Mouse (Mus musculus): Measurements from ENCODE around the gene 1700022I11Rik. TPM values are rescaled to one million over a fixed set of nuclear protein-coding genes. Genes with fewer than 3 reads are reported as not detected.

Gene 1700022I11Rik
- total RNA-seq, 2 experiments from 2014 or later: not detected

DNA sequence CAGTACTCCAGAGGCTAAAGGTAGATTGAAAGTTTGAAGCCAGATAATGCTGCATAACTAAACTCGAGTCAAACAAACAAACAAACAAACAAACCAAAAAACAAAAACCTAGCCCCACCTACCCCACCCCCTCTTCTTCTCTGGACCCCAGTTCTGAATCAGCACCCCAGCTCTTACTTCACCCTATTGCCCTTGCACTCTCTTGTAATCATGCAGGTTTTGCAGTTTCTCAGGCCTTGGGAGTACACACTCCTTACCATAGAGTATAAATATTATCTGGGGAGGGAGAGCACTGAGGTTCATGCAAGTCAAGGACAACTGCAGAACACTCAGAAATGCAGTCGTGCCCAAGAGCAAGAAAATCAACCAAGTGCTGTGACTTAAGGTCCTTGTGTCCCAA lies 31.9 kb downstream of the 1700022I11Rik start:
- DNase-seq: no peak

DNA sequence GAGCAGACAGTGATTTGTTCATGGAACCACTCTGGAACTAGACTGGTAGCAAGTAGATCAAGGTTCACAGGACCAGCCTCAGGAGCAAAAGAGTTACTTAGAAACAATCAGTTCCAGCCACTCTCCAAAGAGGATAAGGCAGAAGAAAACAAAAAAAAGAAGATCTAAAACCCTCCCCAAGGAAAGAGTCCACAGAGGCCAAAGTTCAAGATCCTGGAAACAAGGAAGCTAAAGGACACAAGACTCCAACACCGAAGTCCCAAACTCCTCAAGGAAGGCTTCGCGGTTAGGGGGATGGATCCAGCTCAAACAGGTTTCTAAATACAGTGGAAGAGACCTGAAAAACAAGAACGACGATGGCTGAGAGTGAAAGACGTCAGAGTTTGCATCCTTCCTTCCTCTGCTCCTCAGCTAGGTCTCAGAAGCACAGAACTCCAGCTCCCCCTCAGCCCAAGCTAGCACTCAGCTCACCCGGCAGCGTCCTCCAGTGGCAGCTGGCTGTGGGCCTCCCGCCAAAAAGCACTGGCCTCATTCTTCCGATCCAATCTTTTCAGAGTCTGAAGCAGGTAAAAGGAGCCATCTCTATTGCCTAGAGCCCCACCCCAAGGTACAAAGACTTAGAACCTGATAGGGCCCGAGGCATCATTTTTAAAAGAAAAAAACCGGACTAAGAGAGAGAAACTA lies 33.5 kb downstream of the 1700022I11Rik start:
- no peak for DNase-seq

DNA sequence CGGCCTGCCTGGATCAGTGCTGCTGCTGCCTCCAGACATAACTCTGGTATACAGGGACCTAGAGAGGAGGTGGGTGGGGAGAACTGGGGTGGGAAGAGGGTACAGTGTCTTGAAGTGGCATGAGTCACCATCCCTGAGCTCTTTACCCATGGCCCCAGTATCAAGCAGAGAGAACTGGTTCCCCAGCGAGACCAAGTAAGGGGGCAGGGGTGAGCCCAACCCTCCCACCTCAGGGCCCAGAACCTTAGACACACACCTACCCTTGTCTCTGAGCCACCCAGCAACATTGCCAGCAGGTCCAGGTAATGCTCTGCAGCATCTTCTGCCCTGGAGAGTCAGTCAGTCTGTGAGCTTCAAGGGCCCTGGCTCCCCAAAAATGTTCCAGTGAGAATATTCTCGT lies 35.5 kb downstream of the 1700022I11Rik start:
- no peak for DNase-seq

GRCm38 (mm10) chr4:43005765-43006164 lies 36.4 kb downstream of the 1700022I11Rik start:
- peak; percentile 27 to 49 for DNase-seq

DNA sequence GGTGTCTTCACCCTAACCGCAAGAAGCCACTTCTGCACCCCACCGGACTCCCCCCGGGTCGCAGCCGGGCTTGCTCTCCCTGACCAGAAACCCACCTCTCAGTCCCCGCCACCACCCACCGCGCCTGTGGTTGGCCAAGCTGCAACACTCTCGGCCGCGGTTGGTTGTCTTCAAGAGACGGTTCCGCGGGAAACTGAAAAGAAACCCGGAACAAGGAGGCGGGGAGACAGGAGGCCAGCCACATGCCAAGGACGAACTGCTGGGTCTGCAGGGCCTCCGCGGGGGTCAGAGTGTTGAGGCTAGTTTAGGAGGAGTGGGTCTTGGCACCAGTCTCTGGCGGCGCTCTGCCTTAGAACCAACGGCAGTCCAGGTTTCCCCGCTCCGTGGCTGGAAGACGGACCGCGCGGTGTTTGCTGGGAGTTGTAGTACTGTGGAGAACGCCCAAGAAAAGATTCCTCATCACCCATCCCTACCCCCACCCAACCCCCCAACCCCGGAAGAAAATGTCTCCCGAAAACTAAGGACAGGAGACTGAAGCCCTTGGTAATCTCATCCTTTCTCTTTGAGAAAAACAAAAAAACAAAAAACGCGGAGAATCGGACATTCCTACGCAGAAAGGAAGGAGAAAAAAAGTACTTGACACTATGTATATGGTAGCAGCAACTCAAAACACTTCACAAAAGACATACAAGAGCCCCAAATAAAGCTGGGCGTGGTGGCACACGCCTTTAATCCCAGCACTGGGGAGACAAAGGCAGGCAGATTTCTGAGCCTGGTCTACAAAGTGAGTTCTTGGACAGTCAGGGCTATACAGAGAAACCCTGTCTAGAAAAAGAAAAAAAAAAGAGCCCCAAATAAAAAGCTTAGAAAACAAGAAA lies 41.0 kb downstream of the 1700022I11Rik start, which contains the start of gene Fancg:
Gene Fancg (minus strand): TSS at position 346 of the 878 bp plus-strand sequence.
- peak; percentile 89 to 91 for DNase-seq

GRCm38 (mm10) chr4:43012091-43012490 lies 42.7 kb downstream of the 1700022I11Rik start:
- DNase-seq: no peak

DNA sequence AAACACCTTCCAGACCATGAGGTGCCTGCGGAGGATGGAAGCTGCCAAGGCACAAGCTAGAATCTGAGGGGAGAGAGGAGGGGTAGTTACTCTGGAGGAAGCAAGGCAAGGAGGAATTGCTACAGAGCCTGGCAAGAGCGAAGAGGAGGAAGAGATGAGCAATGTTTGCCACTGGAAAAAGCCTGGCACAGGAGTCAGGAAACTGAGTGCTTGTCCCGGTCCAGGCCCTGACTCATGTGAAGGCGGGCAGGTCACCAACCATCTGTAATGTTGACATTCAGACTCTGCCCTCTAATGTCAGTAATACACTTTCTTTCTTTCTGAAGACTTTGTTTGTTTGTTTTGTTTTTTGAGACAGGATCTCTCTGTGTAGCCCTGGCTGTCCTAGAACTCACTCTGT lies 48.8 kb downstream of the 1700022I11Rik start:
- DNase-seq: peak; percentile 48 to 70

DNA sequence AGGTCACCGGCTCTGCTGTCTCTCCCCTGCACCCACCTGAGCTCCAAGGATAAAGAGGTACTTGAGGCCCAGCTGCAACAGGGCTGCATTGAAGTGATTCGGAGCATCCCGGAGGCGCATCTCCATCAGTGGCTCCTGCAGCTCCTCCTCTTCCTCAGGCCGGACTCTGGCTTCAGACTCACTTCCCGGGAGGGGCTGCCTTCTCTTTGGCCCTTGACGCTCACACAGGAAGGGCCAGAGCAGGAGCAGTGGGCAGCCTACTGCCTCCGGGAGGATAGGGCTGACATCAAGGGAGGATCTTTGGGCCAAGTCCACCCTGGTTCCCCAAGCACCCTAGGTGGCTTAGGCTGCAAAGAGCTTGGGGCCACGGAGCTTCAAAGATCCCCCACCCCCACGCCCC lies 49.8 kb downstream of the 1700022I11Rik start:
- DNase-seq: no peak

GRCm38 (mm10) chr4:43019641-43020465 lies 50.4 kb downstream of the 1700022I11Rik start:
- no peak for DNase-seq

GRCm38 (mm10) chr4:43020876-43021275 lies 51.5 kb downstream of the 1700022I11Rik start:
- no peak for DNase-seq

GRCm38 (mm10) chr4:43021341-43021740 lies 51.9 kb downstream of the 1700022I11Rik start:
- no peak for DNase-seq

GRCm38 (mm10) chr4:43024673-43025072 lies 55.3 kb downstream of the 1700022I11Rik start:
- no peak for DNase-seq

DNA sequence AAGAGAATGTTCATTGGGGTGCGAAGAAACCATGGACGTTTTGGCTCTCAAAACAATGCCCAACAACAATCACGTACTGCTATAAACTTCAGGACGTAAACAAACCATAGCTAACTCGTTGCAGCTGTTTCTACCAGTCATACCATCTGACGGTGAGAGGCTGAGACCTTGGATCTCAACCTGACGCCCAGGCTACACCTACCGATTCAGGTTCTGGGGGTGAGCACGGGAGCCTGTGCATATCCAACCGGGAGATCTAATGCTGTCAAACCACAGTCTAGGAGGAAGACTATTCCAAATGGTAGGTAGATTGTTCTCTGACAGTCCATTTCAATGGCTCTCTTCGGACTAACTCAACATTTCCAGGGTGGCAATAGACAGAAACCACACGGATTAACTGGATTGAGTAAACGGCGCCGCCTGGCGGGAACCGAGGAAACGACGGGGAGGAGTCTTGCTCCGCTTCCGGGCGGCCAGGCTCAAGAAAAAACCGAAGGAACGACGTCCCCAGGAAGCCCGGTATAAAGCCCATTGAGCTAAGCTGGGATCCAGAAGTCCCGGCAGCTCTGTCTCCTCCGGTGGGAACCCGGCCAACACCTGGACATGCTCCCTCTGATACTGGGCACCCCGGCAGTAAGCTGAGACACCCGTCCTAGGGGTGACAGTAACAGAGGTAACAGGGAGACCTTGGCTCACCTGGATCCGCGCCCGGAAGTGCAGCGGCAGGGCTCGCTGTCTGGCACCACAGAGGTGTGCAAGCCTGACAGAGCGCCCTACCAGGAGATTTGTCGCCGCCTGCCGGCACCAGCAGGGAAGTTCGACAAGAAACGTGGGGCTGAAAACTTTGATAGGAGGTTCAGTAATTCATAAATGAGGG lies 55.9 kb downstream of the 1700022I11Rik start, which contains the start of gene Pigo:
Gene Pigo (minus strand): TSS at position 736 of the 877 bp plus-strand sequence.
- peak; percentile 94 to 95 for DNase-seq

DNA sequence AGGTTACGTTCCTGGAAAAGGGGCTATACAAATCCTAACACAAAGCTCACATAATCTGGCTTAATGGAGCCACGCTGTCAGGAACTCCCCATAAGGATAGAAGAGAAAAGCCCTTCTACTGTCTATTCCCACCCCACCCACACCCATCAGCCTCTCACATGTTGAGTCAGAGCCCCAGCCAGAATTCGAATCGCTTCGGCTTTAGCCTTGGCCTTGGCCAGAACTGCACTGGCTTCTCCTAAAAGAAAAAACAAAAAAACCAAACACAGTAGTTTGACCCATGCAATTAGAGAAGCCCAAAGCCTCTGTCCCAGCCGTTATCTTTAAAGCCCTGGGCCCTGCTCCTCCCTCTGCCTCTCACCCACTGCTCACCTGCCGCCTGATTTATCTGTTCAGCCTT lies 59.7 kb downstream of the 1700022I11Rik start:
- peak; percentile 55 to 74 for DNase-seq

GRCm38 (mm10) chr4:43029749-43030148 lies 60.3 kb downstream of the 1700022I11Rik start:
- DNase-seq: no peak

- no peak for DNase-seq
Observed at GRCm38 (mm10) chr4:43030352-43030751, 60.9 kb downstream of the 1700022I11Rik start.

DNA sequence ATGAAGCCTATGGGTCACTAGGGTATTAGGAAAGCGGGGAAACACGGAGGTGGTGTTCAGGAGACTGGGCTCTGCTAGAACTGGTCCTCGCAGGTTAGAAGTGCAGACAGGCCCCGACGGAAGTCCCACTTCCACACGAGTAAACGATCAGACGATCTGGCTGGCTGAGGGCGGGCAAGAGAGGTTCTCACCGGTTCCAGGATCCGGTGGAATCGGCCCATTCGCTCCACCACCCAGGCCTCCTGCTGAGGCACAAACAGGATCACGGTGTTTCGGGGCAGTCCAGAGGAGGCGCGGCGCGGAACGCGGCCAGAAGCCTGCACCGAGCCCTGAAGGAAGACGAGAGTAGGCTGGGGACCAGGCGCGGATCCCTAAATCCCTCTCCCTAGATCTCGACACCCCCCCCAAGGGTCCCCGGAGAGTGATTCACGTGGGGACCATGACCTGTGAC lies 61.4 kb downstream of the 1700022I11Rik start:
- DNase-seq: peak in 1 of 2 experiments; percentile 42

DNA sequence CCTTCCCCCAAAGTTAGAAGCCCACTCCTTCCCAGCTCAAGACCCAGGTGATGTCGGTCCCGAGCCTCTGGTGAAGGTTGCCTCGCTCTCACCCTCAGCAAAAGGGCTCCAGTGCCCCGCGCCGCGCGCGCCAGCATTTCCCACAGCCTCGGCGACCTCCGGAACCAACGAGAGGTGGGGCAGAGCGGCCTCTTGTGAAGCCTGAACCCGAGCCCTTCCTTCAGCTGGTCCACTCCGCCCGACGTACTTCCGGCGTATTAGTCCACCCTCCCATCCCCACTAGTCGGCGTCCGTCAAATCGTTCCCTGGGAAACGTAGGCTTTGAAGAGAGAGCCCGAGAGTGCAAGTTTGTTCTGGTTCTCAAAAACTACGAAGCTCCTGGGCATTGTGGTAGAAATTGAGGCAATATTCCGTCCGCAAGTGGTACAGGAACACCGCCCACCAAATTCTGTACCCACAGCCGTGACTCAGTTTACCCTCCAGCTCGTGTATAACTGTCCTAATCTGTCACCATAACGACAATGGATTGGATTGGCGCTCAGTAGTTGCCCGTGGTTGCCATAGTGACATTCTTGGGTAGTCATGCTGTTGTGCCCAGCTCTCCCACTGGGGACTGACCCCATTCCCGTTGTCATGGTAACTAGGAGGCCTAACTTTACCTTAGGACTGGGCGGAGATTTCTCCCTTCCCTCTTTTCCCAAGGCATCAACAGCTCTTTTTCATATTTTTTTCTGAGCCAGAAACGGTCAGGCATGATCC lies 62.0 kb downstream of the 1700022I11Rik start, which contains the start of gene Stoml2:
Gene Stoml2 (minus strand): TSS at position 474 of the 759 bp plus-strand sequence.
- DNase-seq: peak; percentile 93 to 96

GRCm38 (mm10) chr4:43032501-43032900 lies 63.1 kb downstream of the 1700022I11Rik start:
- DNase-seq: no peak
